Mouse (Mus musculus) testis, adult 2 months (tissue): ENCODE data around the gene Usp28.

ENCODE experiments used
- CTCF ChIP-seq: fragments of 200-500 bp; IDR thresholded peaks from 2 replicates; pipeline ENCODE4 v1.5.1; 2012; ENCODE audit warnings: low read depth, mild to moderate bottlenecking, inconsistent platforms, low read length, moderate library complexity; ENCODE audit not compliant: control insufficient read depth, insufficient read depth, insufficient replicate concordance
- POLR2A ChIP-seq: fragments of 200-500 bp; IDR thresholded peaks from 2 replicates; pipeline ENCODE4 v1.6.1; 2012; ENCODE audit warnings: low read depth, mild to moderate bottlenecking, inconsistent platforms, low read length, moderate library complexity; ENCODE audit not compliant: control insufficient read depth

DNA sequence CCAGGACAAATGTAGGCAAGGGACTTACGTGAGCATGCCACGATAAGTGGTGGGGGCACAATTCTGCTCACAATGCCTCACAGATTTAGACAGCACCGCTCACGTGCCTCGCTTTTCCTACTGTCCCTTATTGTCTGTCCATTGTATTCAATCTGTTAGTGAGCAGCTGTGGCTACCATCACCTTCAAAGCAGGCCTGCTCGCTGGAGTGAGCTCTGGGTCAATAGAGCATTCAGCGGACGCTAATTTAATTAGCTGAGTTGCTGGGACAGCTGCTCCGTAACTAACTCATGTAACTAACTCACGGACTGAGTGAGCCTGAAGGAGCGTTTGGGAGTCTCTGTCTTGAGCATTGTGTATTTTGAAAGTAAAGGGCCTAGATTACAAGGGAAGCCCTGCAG, 102.1 kb downstream of the Usp28 start:
- TF ChIP-seq CTCF (no peak), POLR2A (no peak)
